Mouse (Mus musculus) megakaryocyte, adult 5-6 weeks (primary cell): ENCODE measurements around the gene N4bp2. TPM values are rescaled to one million over a fixed set of nuclear protein-coding genes. Genes with fewer than 3 reads are reported as not detected.

Source experiments
- ATAC-seq: 2 replicates; pipeline ENCODE4 v1.8.0; 2016; ENCODE audit warnings: mild to moderate bottlenecking, inconsistent platforms; ENCODE audit not compliant: poor library complexity, severe bottlenecking
- total RNA-seq, 2 experiments: library from RNA; stranded (forward) in 1 of 2; stranded (reverse) in 1 of 2; fragments of 153-499, 151-499 nt in 1 of 2; fragments of 221-1000, 200-1000 nt in 1 of 2; gene quantifications; 2 replicates each; pipeline versions ENCODE4 v1.2.3 to v1.2.4; 2015 to 2017

The N4bp2 gene
- total RNA-seq, 2 experiments from 2014 or later = 28.8 to 31.5 TPM

DNA sequence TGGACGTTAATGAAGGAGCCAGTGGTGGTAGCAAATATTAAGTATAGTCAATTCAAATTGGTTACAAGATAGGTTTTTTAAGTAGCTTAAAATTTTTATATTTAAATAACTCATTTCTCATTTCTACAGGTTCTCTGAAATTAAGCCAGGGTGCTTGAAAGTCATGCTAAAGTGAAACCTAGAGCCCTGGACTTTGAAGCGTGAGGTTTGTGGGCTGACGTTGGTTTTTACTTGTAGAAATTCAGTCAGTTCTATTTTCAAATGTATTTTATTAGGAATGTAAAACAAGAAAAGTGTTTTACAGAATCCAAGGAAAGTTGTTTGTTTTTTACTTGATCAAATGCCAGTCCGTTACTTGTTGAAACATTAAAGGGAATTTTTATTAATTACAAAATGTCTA lies 63.2 kb downstream of the N4bp2 start:
- ATAC-seq = no peak

DNA sequence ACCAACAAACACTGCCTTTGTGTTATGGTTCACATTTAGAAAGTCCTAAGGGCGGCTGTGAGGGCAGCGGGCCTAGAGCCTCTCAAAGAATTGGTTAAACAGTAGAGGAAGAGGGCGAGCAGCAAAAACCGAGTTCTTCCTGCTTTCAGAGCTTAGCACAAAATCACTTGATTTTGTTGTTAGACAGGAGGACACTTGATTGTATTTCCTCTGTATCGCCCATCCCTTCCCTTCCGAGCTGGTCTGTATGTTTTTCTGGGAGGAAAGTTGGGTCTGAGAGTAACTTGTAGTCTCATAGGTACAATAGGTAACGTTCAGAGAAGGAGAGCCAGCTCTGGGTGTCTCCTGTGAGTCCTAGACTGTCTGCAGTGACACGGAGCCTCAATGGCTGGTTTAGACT lies 63.8 kb downstream of the N4bp2 start:
- no peak for ATAC-seq

- no peak for ATAC-seq
Measured at GRCm38 (mm10) chr5:65828261-65828660, 64.9 kb downstream of the N4bp2 start.

GRCm38 (mm10) chr5:65829059-65829458 lies 65.7 kb downstream of the N4bp2 start:
- ATAC-seq = no peak

GRCm38 (mm10) chr5:65831917-65832618 lies 68.7 kb downstream of the N4bp2 start:
- ATAC-seq = peak; percentile 97

DNA sequence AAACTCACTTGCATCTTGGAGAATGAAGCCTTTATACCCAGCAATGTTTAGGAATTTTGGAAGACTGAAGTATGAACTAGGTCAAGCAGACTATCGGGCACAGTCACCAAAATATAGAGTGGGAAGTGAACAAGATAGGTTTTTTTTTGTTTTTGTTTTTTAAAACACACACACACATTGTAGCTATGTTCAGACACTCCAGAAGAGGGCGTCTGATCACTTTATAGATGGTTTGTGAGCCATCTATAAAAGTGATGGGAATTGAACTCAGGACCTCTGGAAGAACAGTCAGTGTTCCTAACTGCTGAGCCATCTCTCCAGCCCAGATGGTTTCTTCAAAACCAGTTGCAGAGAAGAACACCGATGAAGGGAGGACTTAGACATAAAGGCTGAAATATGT lies 69.8 kb downstream of the N4bp2 start:
- ATAC-seq = no peak

DNA sequence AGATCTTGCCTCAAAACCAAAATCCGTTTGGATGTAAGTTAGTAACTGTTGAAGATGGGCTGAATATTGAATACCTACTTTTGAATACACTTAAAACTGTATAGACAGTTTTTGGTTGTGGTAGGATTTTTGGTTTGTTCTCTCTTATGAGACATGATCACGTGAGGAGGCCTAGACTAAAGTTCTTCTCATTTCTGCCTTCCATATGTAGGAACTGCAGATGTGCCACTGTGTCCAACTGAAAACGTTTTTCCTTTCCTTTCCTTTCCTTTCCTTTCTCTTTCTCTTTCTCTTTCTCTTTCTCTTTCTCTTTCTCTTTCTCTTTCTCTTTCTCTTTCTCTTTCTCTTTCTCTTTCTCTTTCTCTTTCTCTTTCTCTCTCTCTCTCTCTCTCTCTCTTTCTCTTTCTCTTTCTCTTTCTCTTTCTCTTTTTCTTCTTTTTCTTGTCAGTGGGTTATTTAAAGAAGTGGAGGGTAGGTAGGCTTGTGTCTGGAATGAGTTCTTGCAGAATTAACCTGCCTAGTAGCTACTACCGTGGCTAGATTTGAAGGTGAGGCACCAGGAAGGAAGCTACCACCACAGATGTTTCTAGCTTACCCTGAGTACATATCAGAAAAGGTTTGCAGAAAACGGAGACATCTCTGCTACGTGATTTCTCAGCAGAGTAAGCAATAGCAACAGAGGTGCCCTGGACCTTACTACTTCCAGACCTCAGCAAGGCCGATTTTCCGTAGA lies 70.6 kb downstream of the N4bp2 start:
- no peak for ATAC-seq

DNA sequence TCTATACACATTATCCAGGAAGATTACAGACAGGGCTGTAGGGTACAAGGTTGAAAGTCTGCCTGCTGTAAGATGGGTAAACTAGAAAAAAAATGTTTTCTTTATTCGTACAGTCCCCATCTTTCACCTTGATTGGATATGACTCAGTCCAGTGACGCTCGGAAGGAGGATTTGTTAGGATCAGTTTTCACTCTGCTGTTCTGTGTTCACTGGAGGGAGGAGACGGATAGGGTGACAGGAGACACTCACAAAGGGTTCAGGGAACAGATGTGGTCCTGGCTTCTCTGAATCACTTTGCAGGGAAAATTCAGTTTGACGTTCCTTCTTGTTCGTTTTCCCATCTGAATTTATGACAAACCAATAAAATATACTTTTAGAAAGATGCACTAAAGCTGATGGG lies 74.7 kb downstream of the N4bp2 start:
- ATAC-seq = no peak

- ATAC-seq = no peak
Measured at GRCm38 (mm10) chr5:65842947-65843346, 79.6 kb downstream of the N4bp2 start.

- no peak for ATAC-seq
Measured at GRCm38 (mm10) chr5:65846534-65846933, 83.2 kb downstream of the N4bp2 start.

DNA sequence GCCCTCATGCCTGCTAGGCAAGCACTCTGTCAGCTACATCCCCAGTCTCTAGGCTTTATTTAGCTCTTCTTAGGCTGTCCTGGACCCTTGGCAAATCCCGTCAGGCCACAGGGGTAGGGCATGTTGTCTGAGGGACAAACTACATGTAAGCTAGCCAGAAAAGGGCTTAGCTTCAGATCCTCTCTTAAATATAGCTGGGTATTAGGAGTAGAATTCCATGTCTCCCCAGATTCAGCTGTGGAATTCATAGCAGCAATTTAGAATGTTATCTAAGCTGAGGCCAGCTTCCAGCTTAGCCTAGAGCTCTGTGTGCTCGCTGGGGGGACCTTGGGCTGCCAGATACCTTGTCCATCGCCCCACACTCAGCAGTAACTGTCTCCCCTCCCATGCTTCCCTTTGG lies 83.6 kb downstream of the N4bp2 start:
- no peak for ATAC-seq

GRCm38 (mm10) chr5:65847656-65848055 lies 84.3 kb downstream of the N4bp2 start:
- no peak for ATAC-seq

DNA sequence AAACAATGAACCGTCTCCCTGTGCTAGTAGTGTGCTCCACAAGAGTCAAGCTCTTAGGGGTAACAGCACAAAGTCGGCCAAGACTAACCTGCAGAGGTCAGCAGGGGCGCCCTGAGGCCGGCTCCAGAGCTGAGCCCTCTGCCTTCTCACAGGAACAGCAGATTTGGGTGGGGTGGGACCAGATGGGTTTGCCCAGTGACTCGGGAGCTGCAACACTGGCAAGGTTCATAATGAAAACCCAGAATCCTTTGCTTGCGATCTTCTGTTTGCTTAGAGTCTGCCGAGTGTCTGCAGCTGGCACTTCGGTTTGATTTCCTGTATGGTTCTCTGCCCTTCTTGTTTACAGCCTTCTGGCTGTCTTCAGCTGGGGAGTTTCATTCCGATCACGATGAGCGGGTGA lies 87.4 kb downstream of the N4bp2 start:
- ATAC-seq = peak; percentile 43; the same call in 1 of the 2 replicates

- ATAC-seq = no peak
Measured at GRCm38 (mm10) chr5:65854786-65855191, 91.5 kb downstream of the N4bp2 start.

DNA sequence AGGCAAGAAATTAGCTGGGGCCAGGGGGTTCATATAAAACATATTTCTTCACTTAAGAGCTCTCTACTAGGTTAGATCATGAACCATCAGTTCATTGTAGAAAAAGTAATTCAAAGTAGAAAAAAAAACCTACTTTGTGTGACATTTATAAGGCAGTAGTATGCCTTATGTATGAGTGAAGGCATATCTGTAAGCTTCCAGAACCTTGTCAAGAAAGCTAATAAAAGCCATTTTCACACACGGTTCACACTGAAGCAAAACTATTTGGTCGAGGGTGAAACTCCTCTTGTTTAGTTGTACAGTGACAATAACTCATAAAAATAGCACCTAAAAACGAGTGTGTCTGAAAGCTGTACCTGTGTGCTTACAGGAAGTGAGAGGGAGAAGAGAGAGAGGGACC lies 92.2 kb downstream of the N4bp2 start:
- ATAC-seq = no peak

- ATAC-seq = no peak
Measured at GRCm38 (mm10) chr5:65856591-65857411, 93.5 kb downstream of the N4bp2 start.

DNA sequence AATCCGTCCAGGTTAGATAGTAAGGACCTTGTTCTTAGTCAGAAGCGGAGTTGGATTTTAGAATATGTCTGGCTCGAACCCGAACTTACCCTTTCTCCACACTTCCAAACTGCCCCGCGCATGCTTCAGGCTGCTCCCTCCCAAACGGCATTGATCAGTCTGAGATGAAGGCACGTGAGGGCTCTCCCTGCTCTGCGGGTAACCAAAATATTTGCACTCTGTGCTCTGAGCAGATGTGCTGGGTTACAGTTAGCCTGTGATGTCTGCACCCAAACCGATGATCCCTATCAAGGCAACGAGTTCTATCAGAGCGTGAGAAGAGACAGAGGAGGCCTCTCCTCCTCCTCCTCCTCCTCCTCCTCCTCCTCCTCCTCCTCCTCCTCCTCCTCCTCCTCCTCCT lies 94.6 kb downstream of the N4bp2 start:
- no peak for ATAC-seq

DNA sequence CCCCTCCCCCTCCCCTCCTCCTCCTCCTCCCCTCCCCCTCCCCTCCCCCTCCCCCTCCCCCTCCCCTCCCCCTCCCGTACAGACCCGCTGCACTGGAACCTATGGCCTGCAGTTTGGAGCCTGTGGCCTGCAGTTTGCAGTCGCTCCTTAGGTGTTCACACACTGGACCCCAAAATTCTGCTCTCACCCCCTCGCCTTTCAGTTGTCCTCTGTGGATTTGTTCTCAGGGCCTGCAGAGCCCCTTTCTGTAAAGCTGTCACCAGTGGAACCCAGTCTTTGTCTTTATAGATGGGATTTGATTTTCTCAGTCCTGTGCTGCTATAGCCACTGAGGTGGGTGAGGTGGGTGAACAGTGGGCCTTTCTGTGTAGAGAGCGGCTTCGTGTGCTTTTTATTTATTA lies 95.0 kb downstream of the N4bp2 start:
- ATAC-seq = no peak

- ATAC-seq = no peak
Measured at GRCm38 (mm10) chr5:65858898-65859297, 95.6 kb downstream of the N4bp2 start.

DNA sequence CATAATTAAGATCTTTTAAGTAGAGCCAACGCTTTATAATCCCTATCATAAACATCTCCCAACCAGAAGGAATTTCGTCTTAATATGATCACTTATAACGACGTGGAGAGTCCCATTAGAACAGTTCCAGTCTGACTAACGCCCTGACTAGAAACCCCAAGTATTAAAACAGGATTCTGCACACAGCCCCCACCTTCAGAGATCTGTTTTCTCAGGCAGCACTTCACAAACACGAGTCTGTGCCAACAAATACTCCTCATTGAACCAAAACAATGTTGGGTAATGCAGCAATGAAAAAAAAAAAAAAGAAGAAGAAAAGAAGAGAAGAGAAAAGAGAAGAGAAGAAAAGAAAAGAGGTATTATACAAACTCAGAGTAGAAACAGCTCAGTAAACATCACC lies 96.1 kb downstream of the N4bp2 start:
- ATAC-seq = no peak

DNA sequence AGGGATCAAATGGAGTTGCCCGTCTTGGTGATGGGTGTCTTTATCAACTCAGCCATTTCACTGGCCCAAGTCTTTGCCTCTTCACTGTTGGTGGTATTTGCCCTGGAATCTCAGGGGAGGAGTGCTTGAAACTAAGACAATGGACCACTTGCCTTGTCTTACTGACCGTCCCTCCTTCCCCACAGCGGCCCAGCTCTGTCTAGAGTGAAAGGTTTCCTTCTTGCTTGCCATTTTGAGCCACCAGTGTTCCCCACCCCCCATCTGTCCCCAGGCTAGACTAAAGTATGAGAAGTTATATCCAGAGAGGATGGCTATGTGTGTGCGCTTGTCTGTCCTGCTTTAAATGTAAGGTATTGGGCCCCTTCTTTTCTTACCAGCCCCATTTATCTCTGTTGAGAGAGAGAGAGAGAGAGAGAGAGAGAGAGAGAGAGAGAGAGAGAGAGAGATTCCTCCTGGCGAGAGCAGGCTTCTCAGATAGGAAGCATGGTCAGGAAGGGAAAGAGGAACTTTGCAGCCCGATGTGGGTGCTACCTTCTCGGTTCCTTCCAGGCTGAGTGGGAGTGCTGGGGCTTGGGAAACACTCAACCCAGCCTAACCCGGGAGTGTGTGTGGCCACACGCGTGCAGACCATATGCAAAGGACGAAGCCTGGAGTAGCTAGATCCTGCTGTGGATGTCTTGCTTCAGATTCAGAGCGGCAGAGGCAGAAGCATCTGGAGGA lies 97.1 kb downstream of the N4bp2 start:
- peak; percentile 79 for ATAC-seq
